Mouse (Mus musculus): Measurements from ENCODE around the gene Gm20388.

Gene Gm20388

DNA sequence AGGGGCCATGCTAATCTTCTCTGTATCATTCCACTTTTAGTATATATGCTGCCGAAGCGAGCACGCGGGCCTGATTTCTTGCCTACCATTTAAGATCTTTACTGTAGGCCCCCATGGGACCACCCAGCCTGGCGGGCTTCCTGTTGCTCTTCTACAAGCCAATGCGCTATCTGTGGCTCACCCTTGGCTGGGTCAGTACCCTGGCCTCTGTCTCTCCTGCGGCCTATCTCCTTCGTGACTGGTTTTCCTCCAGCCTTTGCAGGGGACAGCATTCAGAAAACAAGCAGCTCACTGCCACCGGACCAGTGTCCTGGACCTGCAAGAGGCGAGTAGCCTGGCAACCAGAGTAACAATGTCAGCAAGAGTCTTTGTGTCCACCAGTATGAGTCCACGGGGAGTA lies 2610.0 kb downstream of the Gm20388 start:
- intact Hi-C loops (cut with DNase I): no loop called here

DNA sequence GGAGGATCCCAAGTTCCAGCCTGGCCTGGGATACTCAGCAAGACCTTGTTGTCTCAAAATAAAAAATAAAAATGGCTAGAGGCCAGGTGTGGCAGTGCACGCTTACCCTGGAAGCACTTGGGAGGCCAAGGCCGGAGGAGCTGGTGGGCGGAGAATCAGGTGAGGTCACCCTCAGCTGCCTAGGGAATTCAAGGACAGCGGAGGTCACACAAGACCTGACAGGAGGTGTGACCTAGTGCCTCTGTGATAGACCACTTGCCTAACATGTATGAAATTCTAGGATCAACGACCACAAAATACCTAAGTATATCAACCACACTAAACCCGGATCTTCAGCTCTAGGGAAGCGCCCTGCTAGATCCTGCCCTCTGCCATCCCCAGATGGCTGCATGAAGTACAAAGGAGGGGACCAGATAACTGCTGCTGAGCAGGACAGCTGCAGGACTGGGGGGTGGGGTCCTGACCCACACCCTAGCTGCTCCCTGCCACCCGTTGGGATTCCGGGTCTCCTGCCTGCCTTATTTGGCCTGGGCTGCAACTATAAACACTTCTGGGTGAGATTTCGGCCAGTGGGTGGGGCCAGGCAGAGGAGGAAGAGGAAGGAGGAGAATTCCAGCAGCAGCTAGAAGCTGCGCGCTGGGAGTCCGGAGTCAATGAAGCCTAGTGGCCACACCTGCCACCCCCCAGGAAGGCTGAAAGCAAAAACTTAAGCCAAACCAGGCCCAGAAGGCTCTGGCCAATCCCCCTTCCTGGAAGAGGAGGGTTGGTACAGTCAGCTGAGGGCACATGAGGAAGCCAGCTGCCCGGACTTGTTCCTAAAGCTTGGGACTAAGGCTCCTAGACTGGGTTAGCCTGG lies 2612.4 kb downstream of the Gm20388 start:
- intact Hi-C loops (cut with DNase I): no loop called here

DNA sequence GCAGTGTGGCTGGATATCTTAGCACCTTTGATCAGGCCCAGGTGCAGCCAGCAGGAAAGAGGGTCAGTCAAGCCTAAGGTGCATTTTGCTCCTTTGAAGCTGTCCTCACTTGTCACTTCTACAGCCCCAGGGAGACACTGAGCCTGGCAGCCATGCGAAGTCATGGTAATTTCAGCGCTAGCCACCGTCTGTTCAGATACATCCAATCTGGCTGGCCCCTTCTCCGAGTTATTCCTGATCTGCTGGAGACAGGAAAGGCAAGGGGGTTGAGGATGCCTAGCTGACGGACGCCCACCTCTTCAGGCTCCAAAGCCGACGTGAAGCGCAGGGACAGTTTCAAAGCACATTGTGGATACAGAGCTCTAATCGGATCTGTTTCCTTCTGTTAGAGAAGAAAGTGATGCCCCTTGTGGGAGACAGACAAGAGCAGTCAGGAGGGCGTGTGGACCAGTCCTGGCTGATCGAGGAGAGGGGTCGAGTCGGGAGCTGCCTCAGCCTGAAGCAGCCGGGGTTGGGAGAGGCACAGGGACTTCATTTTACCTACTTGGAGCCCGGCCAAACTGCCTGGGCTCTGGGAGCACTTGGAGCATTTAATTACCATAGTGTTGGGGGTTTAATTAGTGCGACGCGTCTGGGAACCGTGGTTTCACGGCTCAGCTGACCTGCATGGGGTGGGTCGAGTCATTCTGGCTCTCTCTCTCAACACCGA lies 2613.2 kb downstream of the Gm20388 start:
- intact Hi-C loops (cut with DNase I): no loop called here

DNA sequence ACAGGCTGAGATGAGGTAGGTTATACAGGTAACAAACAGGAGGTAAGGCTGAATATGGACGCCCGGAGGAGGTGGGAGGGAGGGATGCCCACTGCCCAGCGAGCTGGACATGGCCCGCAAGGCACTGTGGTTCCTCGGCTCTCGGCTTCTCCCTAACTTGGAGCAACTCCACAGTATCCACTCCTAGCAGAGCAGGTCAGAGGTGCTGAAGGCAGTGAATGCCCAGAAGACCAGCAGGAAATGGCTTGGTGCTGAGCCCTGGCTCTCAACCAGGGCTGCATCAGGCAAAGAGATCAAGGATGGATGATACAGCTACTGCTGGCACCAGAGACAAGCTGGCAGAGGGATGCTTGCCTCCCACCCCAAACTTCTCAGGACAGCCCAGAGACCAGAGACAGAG lies 2613.9 kb downstream of the Gm20388 start:
- intact Hi-C loops (cut with DNase I): no loop called here

DNA sequence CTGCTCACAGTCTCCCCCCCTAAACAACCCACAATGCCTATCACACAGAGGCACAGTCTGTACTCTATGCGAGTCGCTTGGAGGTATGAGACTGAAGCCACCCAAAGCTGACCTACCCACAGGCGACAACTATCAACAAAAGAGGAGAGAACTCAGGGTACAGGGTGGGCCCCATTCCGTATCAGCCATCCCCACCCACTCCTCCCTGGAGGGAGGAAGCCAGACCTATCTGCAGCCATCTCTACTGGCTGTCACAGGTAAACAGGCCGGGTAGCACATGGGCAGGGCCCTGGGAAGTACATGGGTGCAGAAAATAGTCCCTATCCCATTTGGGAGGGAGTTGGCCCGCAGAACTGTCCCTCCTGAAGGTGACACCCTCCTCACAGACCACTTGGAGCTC lies 2614.4 kb downstream of the Gm20388 start:
- intact Hi-C loops (cut with DNase I): no loop called here

DNA sequence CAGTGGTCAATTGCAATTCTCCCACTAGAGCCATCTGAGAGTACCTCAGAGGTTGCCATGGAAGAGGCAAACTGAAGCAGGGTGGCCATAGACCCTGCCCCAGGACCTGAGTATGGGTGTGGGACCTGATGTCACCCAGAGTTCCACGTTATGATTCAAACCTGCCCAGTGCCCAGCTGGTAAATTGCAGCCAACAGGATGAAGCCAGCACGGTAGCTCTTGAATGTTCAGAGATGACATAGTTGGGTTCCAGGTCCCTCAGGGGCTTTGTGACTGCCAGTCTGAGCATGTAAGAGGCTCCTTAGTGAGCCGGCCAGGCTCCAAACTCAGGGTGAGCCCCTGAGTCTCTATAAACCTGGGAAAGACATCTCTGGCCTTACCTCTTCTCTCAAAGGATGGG lies 2615.4 kb downstream of the Gm20388 start:
- intact Hi-C loops (cut with DNase I): no loop called here

DNA sequence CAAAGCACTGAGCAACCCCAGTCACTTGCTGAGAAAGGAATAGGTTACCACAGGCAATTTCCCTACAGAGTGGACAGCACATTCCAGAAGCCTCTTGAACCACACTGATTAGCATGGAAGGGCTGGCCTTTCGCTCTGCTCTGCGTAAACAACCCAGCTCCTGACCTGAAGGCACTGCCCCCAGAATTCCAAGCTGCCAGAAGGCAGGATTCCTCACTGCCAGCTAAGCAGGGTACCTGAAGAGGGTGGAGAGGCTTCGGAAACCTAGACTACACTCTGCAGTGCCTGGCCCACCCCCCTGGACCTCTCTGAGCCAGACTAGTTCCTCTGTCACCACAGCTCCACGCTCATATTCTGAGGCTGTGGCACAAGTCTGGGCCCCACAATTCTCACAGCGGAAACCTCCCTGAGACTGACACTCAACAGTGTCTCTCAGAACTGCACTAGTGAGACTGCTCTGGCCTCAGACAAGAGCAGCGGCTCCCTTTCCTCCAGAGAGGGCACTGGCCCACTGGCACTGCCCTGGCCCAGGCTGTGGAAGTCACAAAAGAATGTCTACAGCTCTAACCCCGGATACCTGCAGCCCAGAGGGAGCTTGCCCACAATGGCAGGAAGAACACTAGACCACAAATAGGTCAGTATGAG lies 2616.0 kb downstream of the Gm20388 start:
- intact Hi-C loops (cut with DNase I): no loop called here

DNA sequence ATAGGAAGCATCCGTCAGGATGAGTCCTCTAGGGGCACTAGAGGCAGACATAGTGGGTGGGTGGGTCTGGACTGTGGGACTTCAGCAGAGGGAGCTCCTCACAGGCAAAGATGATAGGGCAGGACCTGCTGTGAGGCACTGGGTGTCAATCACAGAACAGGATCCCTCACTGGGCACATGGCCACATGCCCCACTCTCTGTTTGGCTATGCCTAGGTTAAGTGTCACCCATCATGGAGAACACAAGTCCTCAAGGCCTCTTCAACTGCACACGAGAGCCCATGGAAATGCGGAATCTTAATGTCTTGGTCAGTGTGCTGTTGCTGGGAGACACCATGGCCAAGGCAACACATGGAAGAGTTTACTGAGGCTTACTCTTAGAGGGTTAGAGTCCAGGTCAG lies 2617.3 kb downstream of the Gm20388 start:
- intact Hi-C loops (cut with DNase I): no loop called here

DNA sequence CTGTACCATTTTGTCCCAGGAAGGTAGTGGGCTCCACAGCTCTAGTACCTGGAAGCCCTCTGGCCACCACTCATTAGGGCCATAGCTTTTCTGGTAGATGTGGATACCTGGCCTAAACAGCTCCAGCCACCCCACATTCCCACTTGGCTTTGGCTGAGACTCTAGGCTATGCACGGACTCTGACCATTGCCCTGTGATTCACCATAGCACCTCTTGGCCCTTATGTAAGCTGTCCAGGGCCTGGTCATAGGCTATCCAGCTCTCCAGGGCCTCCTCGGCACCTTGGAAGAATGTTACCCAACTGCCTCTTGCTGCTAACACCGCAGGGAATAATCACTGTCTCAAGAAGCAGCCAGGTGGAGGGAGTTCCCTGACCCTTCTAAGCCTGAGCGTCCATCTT lies 2618.5 kb downstream of the Gm20388 start:
- intact Hi-C loops (cut with DNase I): no loop called here

DNA sequence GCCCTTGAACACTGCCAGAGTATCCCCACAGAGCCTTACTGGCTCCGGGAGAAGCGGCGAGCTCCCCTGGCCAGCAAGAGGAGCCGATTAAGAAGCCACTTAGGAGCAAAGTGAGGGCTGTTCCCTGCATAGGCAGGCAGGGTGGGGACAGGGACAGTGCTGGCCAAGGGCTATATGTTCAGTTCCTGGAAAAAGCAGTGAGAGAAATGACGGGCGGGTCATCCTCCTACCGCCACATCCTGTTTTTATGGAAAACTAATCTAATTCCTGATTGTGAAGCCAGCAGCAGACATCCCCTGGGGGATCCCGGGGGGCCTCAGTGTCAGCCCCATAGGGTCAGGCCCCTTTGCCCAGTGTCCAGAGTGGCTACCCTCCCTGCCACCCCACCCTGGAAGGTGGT lies 2620.7 kb downstream of the Gm20388 start:
- intact Hi-C loops (cut with DNase I): no loop called here

DNA sequence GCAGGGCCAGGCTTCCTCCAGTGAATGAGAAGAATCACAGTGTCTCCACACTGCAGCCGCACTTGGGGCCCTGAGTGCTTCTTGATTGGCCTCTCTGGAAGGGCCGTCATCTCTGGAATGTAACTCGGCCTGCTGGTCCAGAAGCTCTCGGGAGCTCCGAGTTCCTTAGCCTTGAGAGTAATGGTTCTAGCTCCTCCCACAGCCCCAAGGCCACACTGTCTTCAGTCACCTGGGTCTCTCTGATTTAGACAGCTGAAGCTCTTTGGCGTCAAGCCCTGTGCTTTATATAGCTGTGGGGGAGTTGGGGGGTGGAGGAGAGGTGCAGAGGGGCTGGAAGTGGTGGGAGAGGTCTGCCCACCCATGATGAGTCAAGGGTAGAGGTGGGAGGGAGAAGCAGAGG lies 2626.4 kb downstream of the Gm20388 start:
- intact Hi-C loops (cut with DNase I): no loop called here

DNA sequence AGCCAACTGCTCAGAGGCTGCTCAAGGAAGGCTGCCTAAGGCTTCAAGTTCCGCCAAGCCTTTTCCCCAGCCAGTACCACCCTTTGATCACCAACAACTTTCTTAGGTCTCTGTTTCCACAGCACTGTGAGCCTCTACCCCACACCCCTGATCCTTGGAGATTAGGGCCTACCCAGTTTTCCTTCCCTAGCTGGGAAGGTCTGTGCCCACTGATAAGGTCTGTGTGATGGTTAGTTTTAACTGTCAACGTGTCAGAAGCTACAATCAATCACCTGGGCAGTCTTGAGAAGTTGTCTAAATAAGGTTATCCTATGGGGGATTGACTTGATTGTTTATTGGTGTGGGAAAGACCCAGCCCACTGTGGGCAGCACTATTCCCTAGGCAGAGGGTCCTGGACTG lies 2627.2 kb downstream of the Gm20388 start:
- intact Hi-C loops (cut with DNase I): no loop called here

DNA sequence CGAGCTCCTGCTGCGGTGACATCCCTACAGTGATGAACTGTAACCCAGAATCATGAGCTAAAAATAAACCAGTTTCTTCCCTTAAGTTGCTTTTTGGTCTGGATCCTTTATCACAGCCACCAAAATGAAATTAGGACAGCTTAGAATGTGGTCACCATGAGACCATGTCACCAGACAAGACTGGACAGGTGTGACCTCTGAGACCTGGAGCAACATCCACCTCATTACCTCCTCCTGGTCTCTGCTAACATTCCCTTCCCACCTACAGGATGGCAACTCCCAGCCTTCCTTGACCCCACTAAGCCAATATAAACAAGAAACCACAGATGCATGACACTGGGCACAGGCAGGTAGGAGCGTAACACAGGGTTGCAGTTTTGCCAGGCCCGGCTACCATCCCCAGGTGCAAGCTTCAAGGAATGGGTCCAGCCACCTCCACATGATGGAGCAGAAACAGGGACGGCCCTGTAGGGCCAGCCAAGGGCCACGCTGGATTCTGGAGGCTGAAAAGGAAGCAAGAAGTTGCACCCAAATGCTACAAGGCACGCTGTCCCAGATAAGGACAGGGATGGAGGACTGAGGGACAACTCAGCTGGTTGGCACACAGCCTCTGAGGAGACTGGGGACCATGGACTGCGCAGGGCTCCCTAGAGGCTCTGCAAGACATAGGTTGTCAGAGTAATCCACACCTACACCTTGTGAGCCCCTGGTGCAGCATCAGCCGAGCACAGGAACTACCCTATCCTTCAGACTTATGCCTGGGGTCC lies 2627.9 kb downstream of the Gm20388 start:
- intact Hi-C loops (cut with DNase I): no loop called here

DNA sequence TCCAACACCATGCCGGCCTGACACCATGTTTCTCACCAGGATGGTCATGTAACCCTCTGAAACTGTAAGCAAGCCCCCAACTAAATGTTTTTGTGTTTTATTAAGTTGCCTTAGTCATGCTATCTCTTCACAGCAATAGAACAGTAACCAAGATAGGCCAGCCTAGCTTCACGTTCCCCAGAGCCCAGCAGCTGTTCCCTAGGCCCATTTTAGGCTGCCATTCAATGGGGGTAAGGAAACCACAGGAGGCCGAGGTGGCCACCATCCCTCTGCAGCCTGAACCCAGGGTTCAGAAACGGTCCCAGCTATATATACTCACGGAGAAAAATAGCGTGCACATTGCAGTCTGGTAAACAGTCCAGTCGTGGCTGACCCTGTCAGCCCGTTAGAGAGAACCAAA lies 2633.5 kb downstream of the Gm20388 start:
- intact Hi-C loops (cut with DNase I): no loop called here

DNA sequence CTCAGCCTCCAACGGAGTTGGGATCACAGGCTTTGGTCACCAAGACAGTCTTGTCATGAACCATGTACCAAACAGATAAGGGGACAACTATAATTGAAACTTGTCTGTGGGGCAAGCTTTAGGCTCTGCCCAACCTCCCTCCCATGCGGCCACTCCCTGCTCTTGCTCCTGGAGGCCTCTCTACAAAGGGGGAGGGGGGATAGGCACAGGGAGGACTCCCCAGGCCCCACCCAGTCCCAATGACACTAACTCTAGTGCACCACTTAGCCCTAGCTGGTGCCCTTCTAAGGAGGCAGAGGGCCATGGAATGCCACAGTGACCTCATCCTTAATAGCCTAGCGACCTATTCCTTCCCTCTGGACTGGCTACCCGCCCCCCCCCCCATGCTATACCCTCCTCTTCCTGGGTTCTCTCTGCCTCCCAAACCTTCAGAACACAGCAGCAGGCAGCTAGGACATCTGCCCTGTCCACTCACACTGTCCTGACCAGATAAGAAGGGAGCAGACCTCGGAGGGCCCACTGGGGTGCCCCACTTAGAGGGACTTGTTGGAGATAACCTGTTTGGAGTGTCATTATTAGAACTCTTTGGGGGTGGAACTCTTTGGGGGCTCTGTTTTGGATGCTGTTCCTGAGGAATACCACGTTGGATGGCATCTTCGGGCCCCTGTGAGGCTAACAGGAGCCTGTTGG lies 2635.6 kb downstream of the Gm20388 start:
- intact Hi-C loops (cut with DNase I): no loop called here

DNA sequence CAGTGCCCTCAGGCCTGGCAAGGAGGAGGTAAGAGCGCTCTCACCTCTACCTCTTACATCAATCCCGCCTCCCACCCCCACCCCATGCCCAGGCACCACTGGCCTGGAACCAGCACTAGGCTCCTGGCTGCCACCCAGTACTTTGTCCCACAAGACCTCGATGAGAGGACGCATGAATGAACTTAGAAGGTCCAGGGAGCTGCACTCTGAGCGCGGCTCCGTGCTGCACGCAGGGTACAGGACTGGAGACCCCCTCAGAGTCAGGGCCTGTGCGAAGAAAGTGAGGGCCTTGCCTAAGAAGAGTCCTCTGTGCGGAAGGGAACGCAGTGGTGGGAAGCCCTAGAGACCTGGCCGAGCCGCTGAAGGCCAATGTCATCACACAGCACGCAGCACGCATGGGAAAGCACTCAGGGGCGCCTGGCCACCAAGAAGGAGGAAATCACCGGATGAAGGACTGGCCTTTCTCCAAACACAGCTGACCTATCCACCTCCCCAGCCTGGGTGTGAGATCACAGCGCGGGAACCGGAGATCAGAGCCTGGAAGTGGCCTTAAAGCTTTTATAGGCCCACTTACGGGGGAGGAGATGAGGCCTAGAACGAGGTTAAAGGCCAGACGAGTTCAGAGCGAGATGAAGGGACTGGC lies 2636.3 kb downstream of the Gm20388 start:
- intact Hi-C loops (cut with DNase I): no loop called here

DNA sequence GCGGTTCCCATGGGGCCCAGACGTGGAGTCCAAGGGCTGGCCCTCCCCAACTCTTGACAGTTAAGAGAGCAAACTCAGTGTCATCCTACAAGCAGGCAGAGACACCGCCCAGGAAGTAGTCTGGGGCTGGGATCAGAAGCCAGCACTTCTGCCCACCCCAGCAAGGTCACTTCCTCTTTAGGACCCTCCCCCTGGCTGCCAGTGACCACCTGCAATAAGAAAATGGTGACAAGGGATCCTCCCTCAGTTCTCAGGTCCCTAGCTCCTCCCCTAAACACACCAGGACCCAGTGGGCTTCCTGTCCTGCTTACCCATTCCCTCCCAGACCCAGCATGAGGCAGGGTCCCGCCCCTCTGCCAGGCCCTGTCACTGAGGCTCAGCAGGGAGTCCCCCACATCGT lies 2637.2 kb downstream of the Gm20388 start:
- intact Hi-C loops (cut with DNase I): no loop called here

DNA sequence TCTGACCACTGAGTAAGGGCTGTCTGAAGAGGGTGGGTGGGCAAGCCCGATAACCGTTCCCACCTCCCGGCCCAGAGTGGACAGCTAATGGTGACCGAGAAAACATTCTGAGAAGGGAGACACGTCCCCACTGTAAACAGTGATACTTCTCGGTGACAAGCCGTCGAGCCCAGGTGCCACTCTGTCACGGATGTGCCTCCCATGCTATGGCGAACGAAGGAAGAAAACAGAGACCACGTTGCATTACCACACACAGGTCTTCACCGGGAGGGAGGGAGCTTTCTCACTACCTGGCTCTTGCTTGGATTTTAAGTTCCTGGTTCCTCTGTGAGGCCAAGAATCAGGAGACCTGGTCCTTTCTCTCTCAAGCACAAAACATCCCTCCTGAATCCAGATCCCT lies 2637.7 kb downstream of the Gm20388 start:
- intact Hi-C loops (cut with DNase I): no loop called here

DNA sequence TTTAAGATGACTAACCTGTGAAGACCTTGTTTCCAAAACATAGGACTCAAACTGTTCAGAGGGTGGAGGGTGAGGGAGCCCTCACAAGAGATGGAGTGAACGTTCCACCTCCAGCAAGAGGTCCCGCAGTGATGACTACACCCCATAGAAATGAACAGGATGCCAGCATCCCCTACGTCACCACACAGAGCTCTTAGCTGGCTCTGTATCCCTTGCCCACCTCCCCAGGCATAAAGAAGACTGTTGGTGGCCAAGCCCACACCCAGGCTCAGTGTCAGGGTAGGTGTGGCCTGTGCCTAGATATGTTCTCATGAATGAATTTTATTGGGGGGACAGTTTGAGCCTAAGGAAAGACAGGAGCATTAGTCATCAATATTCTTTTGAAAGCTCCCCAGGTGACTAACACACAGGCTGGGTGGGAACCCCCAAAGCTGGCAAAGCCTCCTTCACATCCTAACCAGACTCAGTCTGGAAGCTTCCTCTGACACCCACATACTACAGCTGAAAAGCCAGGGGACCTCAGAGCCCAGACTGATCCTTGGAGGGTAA lies 2638.3 kb downstream of the Gm20388 start:
- intact Hi-C loops (cut with DNase I): no loop called here

All from adrenal gland (tissue).